Mouse (Mus musculus): ENCODE data around the gene Akt2. TPM values are rescaled to one million over a fixed set of nuclear protein-coding genes. Genes with fewer than 3 reads are reported as not detected.

Gene Akt2
- total and polyA plus RNA-seq, 3 experiments, result 73.5 to 127 TPM; not detected in 1

- H3K4me3 ChIP-seq (ENCODE audit: control insufficient read depth in 1 of 2, insufficient read depth in 1 of 2, low read depth in 2 of 2, low read length in 2 of 2), result no peak overlapping the region; a peak in 1 of 4 replicates
- H3K9ac ChIP-seq (ENCODE audit: control insufficient read depth, low read depth, low read length, poor library complexity, severe bottlenecking), result no peak overlapping the region; the same call in 1 of the 2 replicates
Observed at GRCm38 (mm10) chr7:27687836-27688235, 96.5 kb downstream of the Akt2 start.

DNA sequence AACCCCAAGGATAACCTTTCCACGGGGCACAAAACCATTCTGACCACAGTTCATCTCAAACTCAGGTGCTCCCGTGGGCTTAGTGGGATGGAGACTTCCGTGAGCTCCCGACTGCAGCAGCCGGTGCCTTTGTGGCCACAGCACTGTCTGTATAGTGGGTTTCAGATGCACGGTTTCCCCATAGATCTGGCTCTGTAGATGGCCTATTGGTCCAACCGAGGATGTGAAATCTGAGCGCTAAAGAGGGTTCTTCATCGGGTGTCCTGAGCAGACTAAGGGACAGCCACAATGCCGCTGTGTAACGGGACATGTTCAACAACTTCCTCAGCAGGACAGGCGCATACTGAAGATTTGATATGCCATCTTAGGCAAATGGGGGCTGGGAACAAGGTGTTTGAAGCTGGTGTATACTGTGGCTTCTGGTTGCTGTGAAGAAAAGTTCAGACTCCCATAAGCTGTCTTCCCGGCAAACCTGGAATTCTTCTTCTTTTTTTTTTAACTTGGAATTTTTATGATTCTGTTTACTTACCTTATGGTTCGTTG lies 97.0 kb downstream of the Akt2 start:
- DNase-seq (ENCODE audit: low read depth, low spot score), result peak; percentile 54
- Histone ChIP-seq H3K79me2 (ENCODE audit: control insufficient read depth, insufficient read depth, low read length, poor library complexity) (peaks cover 2% of the 10 kb centered on the region; the same call in 1 of the 2 replicates), H3K9me3 (replicated peaks; ENCODE audit: insufficient read depth, low read length) (no peaks in the 10 kb centered on the region), H3K9ac (ENCODE audit: control insufficient read depth, low read depth, low read length, poor library complexity, severe bottlenecking) (peak overlapping the region; percentile 87), H3K27me3 (ENCODE audit: control insufficient read depth in 1 of 2, insufficient read depth in 2 of 2, low read length in 2 of 2) (no peaks in the 10 kb centered on the region), H3K27ac (ENCODE audit: control insufficient read depth, low read depth, low read length) (peak overlapping the region; percentile 74; the same call in 1 of the 2 replicates), H3K4me3 (ENCODE audit: control insufficient read depth in 1 of 2, insufficient read depth in 1 of 2, low read depth in 2 of 2, low read length in 2 of 2) (peak overlapping the region; percentile 75 to 86), H3K36me3 (ENCODE audit: control insufficient read depth in 1 of 2, insufficient read depth in 2 of 2, low read length in 2 of 2) (peaks cover 0 to 3% of the 10 kb centered on the region in 2 experiments; a peak in 1 of 4 replicates), H3K4me1 (ENCODE audit: control insufficient read depth in 1 of 2, insufficient read depth in 2 of 2, low read length in 2 of 2) (peaks cover 0 to 6% of the 10 kb centered on the region in 2 experiments; a peak in 2 of 4 replicates)
- no peak for TF ChIP-seq MAFK (IDR thresholded peaks at IDR 0.05; ENCODE audit: borderline replicate concordance, low read depth, low read length)
- TF ChIP-seq MAZ (IDR thresholded peaks at IDR 0.05; ENCODE audit: low read depth, low read length), result no peak
- TF ChIP-seq TAL1 (IDR thresholded peaks at IDR 0.05; ENCODE audit: low read length), result no peak
- TF ChIP-seq CHD1 (IDR thresholded peaks at IDR 0.05; ENCODE audit: low read depth, low read length), result 0 out of 2 replicates have a peak, but pooled peaks have one; percentile 56
- no peak for TF ChIP-seq POLR2AphosphoS5 (IDR thresholded peaks at IDR 0.05; ENCODE audit: borderline replicate concordance, low read depth, low read length)

More at GRCm38 (mm10) chr7:27687836-27688235, 96.5 kb downstream of the Akt2 start:
- peaks cover 2% of the 10 kb centered on the region; the same call in 1 of the 2 replicates for H3K79me2 ChIP-seq (ENCODE audit: control insufficient read depth, insufficient read depth, low read length, poor library complexity)
- no peaks in the 10 kb centered on the region for H3K27me3 ChIP-seq (ENCODE audit: control insufficient read depth in 1 of 2, insufficient read depth in 2 of 2, low read length in 2 of 2)
- H3K4me1 ChIP-seq (ENCODE audit: control insufficient read depth in 1 of 2, insufficient read depth in 2 of 2, low read length in 2 of 2), result peaks cover 0 to 6% of the 10 kb centered on the region in 2 experiments; a peak in 2 of 4 replicates
- TF ChIP-seq MXI1 (IDR thresholded peaks at IDR 0.05; ENCODE audit: low read depth, low read length), result no peak
- no peak for TF ChIP-seq RCOR1 (IDR thresholded peaks at IDR 0.05; ENCODE audit: low read depth, low read length)
- no peak for TF ChIP-seq CHD1 (IDR thresholded peaks at IDR 0.05; ENCODE audit: low read depth, low read length)
- no peak for TF ChIP-seq GATA1 (IDR thresholded peaks at IDR 0.05; ENCODE audit: low read depth, low read length)
- TF ChIP-seq MAX (IDR thresholded peaks at IDR 0.05; ENCODE audit: low read length), result no peak
- no peak for TF ChIP-seq ETS1 (IDR thresholded peaks at IDR 0.05; ENCODE audit: low read depth, low read length)
- no peak for TF ChIP-seq UBTF (IDR thresholded peaks at IDR 0.05; ENCODE audit: borderline replicate concordance, insufficient read depth, low read depth, low read length)
- no peak for TF ChIP-seq USF2 (IDR thresholded peaks at IDR 0.05; ENCODE audit: borderline replicate concordance in 1 of 2, insufficient read depth in 1 of 2, low read depth in 1 of 2, low read length in 2 of 2)
- no peak for TF ChIP-seq MYB (IDR thresholded peaks at IDR 0.05; ENCODE audit: low read depth, low read length)
- no peak for TF ChIP-seq MYC (IDR thresholded peaks at IDR 0.05; ENCODE audit: low read depth, low read length)
- TF ChIP-seq ZKSCAN1 (IDR thresholded peaks at IDR 0.05; ENCODE audit: low read depth, low read length), result no peak
- no peak for TF ChIP-seq TCF12 (IDR thresholded peaks at IDR 0.05; ENCODE audit: low read depth, low read length)
- no peak for TF ChIP-seq RAD21 (IDR thresholded peaks at IDR 0.05; ENCODE audit: low read depth, low read length)
- peaks cover 0 to 3% of the 10 kb centered on the region in 2 experiments; a peak in 1 of 4 replicates for H3K36me3 ChIP-seq (ENCODE audit: control insufficient read depth in 1 of 2, insufficient read depth in 2 of 2, low read length in 2 of 2)
- no peak overlapping the region for H3K27ac ChIP-seq (ENCODE audit: control insufficient read depth, low read depth, low read length)
- no peak for DNase-seq (ENCODE audit: low read depth, low spot score)
- H3K9me3 ChIP-seq (replicated peaks; ENCODE audit: insufficient read depth, low read length), result no peaks in the 10 kb centered on the region
